Mouse (Mus musculus): ENCODE results near the gene Sema5a. TPM values are rescaled to one million over a fixed set of nuclear protein-coding genes. Genes with fewer than 3 reads are reported as not detected.

The Sema5a gene
- polyA plus RNA-seq, 1 experiment from 2014 or later = 21.0 TPM

DNA sequence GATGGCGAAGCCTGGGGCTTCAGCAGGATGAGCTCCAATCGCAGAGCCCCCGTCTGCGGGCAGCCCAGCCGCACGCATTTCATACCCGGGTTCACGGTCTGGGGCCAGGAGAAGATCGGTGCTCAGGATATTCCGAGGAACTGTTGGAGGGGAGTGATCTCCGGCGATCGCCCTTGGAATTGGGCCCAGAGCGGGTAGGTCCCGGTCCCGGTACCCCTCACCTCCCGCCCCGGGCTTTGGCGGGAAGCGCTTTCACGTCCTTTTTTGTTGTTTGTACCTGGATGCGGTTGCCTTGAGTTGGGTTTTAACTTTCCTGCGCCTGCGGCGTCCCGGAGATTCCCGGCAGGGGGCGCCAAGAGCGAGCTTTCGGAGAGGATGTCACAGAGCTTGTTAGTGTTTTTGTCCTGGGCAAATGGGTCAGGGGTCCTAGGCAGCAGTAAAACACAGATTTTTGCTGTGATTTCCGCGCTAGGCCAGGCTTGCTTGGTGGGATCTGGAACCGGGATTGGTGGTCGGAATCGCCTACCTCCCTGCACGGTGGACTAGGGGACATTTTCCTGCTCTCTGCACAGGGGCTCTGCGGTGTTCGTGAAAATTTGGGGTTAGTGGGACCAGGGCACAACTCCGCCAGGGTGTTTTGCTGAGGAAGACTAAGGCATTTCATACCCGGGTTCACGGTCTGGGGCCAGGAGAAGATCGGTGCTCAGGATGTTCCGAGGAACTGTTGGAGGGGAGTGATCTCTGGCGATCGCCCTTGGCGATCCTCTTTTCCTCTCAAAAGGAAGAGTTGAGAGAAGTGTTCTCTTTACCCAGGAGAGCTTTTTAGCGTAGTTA is 1.4 kb downstream of the Sema5a start:
- peak; percentile 85 for TF ChIP-seq CTCF (IDR thresholded peaks at IDR 0.05; ENCODE audit: low read depth)
- H3K27me3 ChIP-seq (ENCODE audit: insufficient read depth, low read length) = no peaks in the 10 kb centered on the region
- DNase-seq (ENCODE audit: low spot score) = peak; percentile 89
- peak overlapping the region; percentile 69 for H3K4me3 ChIP-seq (replicated peaks; ENCODE audit: low read depth, low read length)
- H3K9me3 ChIP-seq (replicated peaks; ENCODE audit: low read length) = no peaks in the 10 kb centered on the region
- no peaks in the 10 kb centered on the region for H3K4me1 ChIP-seq (replicated peaks; ENCODE audit: insufficient read depth, low read length)
- H3K9ac ChIP-seq (ENCODE audit: low read depth, low read length) = peak overlapping the region; percentile 60
- no peaks in the 10 kb centered on the region for H3K36me3 ChIP-seq (ENCODE audit: insufficient read depth, low read length)
- ATAC-seq (replicated peaks; ENCODE audit: low FRiP score, low read depth) = no peak; the same call in 1 of the 2 replicates
- H3K4me2 ChIP-seq (ENCODE audit: low read length) = peak overlapping the region; percentile 96
- H3K27ac ChIP-seq = no peak overlapping the region
- WGBS = under 1% methylated on average over 47 of the region's 47 CpGs

DNA sequence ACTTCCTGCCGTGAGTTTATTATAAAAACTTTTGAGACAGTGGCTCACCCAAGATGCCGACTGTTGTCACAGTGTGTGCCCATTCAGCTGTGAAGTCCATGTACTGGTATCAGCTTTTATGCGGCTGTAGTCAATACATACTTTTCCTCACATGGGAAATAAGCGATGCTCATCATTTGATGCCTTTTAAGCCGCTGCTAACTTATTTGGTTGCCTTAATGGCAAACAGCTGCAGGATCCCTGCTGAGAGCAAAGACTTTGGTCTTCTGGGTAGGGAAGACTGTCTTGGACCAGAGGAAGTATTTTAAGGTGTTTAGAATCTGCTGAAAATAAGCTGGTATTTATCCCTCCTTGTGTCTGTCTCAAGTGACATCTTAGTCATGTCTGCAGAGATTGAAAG is 2.7 kb downstream of the Sema5a start:
- WGBS = 38% methylated on average over 5 of the region's 5 CpGs

DNA sequence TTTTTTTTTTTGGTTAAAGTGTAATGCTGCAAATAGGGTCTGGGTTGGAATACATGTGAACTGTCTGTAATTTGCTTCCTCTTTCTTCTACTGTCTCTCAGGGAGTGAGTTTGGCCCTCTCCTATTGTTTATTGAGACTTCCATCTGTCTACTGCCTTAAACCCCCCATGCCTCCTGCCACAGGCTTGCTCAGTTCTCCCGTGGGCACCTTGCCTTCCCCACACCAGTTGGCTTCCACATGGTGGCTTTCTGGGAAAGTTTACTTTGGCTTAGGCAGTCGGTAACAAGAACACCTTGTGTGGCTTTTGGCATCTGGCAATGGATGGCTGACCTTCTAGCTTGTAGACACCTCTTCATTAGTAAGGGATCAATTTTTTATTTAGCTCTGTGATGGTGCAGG is 10.2 kb downstream of the Sema5a start:
- WGBS = 73% methylated on average over 2 of the region's 2 CpGs
- no peak for ATAC-seq (replicated peaks; ENCODE audit: low FRiP score, low read depth)
- peaks cover 12% of the 10 kb centered on the region; the same call in 1 of the 2 replicates for H3K4me1 ChIP-seq (replicated peaks; ENCODE audit: insufficient read depth, low read length)
- H3K27me3 ChIP-seq (ENCODE audit: insufficient read depth, low read length) = no peaks in the 10 kb centered on the region
- no peak for TF ChIP-seq CTCF (IDR thresholded peaks at IDR 0.05; ENCODE audit: low read depth)
- H3K4me3 ChIP-seq (replicated peaks; ENCODE audit: low read depth, low read length) = no peak overlapping the region
- no peaks in the 10 kb centered on the region for H3K36me3 ChIP-seq (ENCODE audit: insufficient read depth, low read length)
- H3K9me3 ChIP-seq (replicated peaks; ENCODE audit: low read length) = no peaks in the 10 kb centered on the region
- no peak overlapping the region for H3K27ac ChIP-seq
- no peak overlapping the region for H3K9ac ChIP-seq (ENCODE audit: low read depth, low read length)
- DNase-seq (ENCODE audit: low spot score) = no peak
- H3K4me2 ChIP-seq (ENCODE audit: low read length) = no peak overlapping the region

More for the DNA sequence above, 2.7 kb downstream of the Sema5a start:
- ATAC-seq (replicated peaks; ENCODE audit: low FRiP score, low read depth) (no peak), DNase-seq (ENCODE audit: low spot score) (no peak)
- Histone ChIP-seq H3K27me3 (ENCODE audit: insufficient read depth, low read length) (no peaks in the 10 kb centered on the region), H3K4me1 (replicated peaks; ENCODE audit: insufficient read depth, low read length) (no peaks in the 10 kb centered on the region), H3K9me3 (replicated peaks; ENCODE audit: low read length) (no peaks in the 10 kb centered on the region), H3K4me2 (ENCODE audit: low read length) (peak overlapping the region; percentile 96), H3K27ac (peak overlapping the region; percentile 26; the same call in 1 of the 2 replicates), H3K36me3 (ENCODE audit: insufficient read depth, low read length) (no peaks in the 10 kb centered on the region), H3K9ac (ENCODE audit: low read depth, low read length) (no peak overlapping the region), H3K4me3 (replicated peaks; ENCODE audit: low read depth, low read length) (peak overlapping the region; percentile 69)
- TF ChIP-seq CTCF (IDR thresholded peaks at IDR 0.05; ENCODE audit: low read depth) = no peak

DNA sequence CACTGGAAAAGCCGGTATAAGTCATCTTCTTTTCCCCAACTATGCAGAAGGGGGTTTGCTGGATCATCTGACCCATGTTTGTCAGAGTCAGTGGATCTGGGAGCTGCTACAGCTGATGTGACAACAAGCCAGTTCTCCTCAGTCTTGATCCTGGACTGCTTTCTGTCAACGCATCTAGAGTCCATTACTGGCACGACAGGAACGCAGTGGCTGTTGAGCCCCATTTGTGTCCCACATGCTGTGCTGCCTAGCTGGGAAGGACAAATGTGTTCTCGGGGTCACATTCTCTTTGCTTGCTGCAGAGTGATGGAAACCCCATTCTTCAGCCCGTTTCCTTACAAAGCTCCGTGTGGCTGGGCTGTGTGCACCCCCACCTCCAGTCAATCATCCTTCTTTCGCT is 12.7 kb downstream of the Sema5a start:
- WGBS = 77% methylated on average over 8 of the region's 8 CpGs
- Histone ChIP-seq H3K27me3 (ENCODE audit: insufficient read depth, low read length) (no peaks in the 10 kb centered on the region), H3K9me3 (replicated peaks; ENCODE audit: low read length) (no peaks in the 10 kb centered on the region), H3K4me1 (replicated peaks; ENCODE audit: insufficient read depth, low read length) (peaks cover 23% of the 10 kb centered on the region), H3K9ac (ENCODE audit: low read depth, low read length) (no peak overlapping the region), H3K36me3 (ENCODE audit: insufficient read depth, low read length) (no peaks in the 10 kb centered on the region), H3K27ac (no peak overlapping the region), H3K4me3 (replicated peaks; ENCODE audit: low read depth, low read length) (no peak overlapping the region), H3K4me2 (ENCODE audit: low read length) (no peak overlapping the region)
- DNase-seq (ENCODE audit: low spot score) (no peak), ATAC-seq (replicated peaks; ENCODE audit: low FRiP score, low read depth) (no peak)
- no peak for TF ChIP-seq CTCF (IDR thresholded peaks at IDR 0.05; ENCODE audit: low read depth)

DNA sequence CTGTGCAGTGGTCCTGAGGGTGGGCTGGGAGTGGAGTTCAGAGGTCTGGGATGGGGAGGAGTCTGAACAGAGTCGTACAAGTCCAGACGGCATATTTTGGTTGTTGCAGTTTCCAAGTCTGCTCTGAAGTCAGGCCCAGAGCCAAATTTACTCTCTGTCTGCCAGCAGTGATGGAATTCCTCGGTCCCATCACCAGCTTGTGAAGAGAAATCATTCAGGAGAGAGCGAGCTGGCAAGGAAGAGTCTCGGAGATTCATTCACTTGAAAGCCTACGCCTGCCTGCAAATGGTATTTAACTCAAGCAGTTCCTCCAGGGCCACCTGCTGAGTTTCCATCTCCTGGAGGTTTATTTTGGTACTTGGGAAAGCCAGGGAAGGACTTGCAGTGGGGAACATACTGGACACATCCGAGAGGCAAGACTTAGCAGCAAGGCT is 13.3 kb downstream of the Sema5a start:
- Histone ChIP-seq H3K27me3 (ENCODE audit: insufficient read depth, low read length) (no peaks in the 10 kb centered on the region), H3K4me2 (ENCODE audit: low read length) (no peak overlapping the region), H3K36me3 (ENCODE audit: insufficient read depth, low read length) (no peaks in the 10 kb centered on the region), H3K27ac (no peak overlapping the region), H3K9ac (ENCODE audit: low read depth, low read length) (no peak overlapping the region), H3K9me3 (replicated peaks; ENCODE audit: low read length) (no peaks in the 10 kb centered on the region), H3K4me1 (replicated peaks; ENCODE audit: insufficient read depth, low read length) (peaks cover 23% of the 10 kb centered on the region), H3K4me3 (replicated peaks; ENCODE audit: low read depth, low read length) (no peak overlapping the region)
- WGBS = 48% methylated on average over 7 of the region's 7 CpGs
- DNase-seq (ENCODE audit: low spot score) = no peak
- TF ChIP-seq CTCF (IDR thresholded peaks at IDR 0.05; ENCODE audit: low read depth) = no peak
- no peak for ATAC-seq (replicated peaks; ENCODE audit: low FRiP score, low read depth)

DNA sequence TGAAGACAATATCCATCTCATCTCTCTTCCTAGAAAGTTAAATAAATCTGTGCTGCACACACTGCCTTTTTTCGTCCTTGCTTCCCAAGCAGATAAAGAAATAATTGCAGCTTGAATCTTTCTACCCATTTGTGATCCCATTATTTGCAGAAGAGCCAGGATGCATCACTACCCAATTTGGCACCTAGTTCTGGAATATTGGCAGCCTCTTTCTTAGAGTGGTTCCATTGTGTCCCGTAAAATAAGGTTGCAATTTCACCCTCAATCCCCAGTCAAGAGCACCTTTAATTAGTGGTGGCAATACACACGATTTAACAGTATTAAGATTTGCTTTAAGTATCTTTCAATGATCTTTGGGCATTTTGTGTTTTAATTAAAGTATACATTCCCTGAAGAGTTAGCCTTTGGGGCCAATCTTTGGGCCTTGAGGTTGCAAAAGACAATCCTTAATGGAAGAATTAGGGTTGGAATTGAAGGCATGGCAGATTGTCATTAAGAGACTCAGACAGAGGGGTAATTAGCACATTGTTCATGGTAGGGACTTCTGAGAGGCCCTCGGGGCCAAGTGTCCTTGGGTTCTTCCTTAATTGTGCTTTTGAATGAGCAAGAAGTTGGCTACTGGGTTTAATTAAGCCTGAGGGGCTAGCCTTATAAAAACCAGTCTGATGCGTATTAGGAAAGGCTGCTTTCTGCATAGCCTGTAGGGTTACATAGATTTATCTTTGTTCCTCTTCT is 14.9 kb downstream of the Sema5a start:
- H3K27me3 ChIP-seq (ENCODE audit: insufficient read depth, low read length) = no peaks in the 10 kb centered on the region
- H3K27ac ChIP-seq = no peak overlapping the region
- no peak for DNase-seq (ENCODE audit: low spot score)
- no peak for TF ChIP-seq CTCF (IDR thresholded peaks at IDR 0.05; ENCODE audit: low read depth)
- no peak overlapping the region for H3K9ac ChIP-seq (ENCODE audit: low read depth, low read length)
- no peaks in the 10 kb centered on the region for H3K36me3 ChIP-seq (ENCODE audit: insufficient read depth, low read length)
- no peak overlapping the region for H3K4me3 ChIP-seq (replicated peaks; ENCODE audit: low read depth, low read length)
- no peak overlapping the region for H3K4me2 ChIP-seq (ENCODE audit: low read length)
- 76% methylated on average over 5 of the region's 5 CpGs for WGBS
- ATAC-seq (replicated peaks; ENCODE audit: low FRiP score, low read depth) = no peak
- H3K9me3 ChIP-seq (replicated peaks; ENCODE audit: low read length) = no peaks in the 10 kb centered on the region
- H3K4me1 ChIP-seq (replicated peaks; ENCODE audit: insufficient read depth, low read length) = peaks cover 24% of the 10 kb centered on the region
